Mouse (Mus musculus): ENCODE results near the gene Zfp51.
A peak's percentile ranks its signal among the peaks of the same experiment; 100 is the strongest.
"Not testable (repeated sequence)": the region's sequence is repeated elsewhere in the genome, so short reads cannot be mapped to it uniquely, and the experiment has no call there.

The Zfp51 gene

GRCm38 (mm10) chr17:21450138-21450704, at the start of gene Zfp51:
Gene Zfp51, plus strand, starts transcription at chr17:21450374.
- DNase-seq = peak; percentile 85 to 86

DNA sequence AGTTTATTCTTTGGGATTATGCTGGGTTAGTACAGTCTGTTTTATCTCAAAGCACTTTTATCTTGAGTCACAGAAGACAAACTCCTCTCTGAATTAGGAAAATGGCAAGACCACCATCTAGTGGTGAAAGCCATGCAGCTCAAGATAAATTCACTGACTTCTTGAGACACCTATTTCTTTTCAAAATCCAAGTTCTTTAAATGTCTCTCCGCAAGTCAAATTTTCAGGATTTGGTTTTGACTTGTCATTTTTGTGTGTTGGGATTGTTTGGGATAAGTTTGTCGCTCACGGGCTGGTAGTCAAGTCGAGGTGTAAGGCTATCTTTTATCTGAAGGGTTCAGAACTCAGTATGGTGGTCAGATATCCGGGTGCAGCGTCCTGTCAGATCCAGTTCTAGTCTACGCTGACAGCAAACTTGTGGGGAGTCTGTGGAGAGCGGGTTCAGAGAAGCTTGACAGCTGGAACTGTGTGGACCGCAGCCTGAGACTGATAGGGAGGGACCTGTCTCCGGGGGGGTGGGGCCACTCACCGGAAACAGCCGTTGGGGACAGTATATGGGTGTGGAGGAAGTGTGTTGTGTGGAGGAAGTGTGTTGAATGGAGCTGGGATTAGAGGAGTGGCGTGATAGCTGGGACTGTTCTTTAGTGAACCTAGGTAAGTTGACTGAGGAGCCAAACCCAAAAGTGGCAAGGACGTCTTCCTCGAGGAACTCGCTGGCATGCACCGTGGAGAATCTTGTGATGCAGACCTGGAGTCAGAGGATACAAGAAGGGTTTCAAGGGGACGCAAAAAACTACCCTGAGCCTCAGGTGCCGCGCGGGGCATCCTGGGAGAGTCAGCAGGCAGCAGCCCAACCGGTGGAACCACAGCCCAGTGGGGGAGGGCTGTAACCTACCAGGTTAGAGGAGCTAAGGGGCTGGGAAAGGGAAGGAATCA, 27.2 kb upstream of the Zfp51 start, which contains the start of gene Zfp54:
Gene Zfp54 (plus strand): TSS at position 564 of the 936 bp plus-strand sequence.
- peak; percentile 61 to 69 for DNase-seq

GRCm38 (mm10) chr17:21438806-21439400, 11.3 kb upstream of the Zfp51 start:
- DNase-seq = not testable (repeated sequence)

DNA sequence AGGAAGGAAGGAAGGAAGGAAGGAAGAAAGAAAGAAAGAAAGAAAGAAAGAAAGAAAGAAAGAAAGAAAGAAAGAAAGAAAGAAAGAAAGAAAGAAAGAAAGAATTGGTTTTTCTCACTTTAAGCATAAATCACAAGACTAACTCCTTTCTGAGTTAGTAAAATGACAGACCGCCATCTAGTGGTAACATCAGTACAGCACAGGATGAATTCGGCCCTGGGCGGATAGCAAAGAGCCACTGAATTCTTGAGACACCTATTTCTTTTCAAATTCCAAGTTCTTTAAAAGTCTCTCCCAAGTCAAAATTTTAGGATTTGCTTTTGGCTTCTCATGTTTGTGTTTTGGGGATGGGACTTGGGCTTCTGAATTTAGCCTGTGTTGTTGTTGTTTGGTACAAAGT, 505 bp upstream of the Zfp51 start:
- DNase-seq = peak; percentile 43 to 48

DNA sequence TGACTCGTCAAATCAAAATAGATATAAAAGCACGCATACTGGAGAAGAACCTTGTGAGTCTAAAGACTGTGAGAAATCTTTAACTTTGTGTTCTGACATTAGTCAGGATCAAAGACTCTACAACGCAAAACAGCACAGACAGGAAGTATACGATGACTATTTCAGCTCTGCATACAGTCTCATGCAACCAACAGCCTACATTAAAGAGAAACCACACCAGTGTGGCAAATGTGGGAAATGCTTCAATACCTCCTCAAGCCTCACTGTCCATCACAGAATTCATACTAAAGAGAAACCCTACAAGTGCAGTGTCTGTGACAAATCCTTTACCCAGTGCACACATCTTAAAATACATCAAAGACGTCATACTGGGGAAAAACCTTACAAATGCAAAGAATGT, 13.4 kb downstream of the Zfp51 start:
- DNase-seq = no peak

DNA sequence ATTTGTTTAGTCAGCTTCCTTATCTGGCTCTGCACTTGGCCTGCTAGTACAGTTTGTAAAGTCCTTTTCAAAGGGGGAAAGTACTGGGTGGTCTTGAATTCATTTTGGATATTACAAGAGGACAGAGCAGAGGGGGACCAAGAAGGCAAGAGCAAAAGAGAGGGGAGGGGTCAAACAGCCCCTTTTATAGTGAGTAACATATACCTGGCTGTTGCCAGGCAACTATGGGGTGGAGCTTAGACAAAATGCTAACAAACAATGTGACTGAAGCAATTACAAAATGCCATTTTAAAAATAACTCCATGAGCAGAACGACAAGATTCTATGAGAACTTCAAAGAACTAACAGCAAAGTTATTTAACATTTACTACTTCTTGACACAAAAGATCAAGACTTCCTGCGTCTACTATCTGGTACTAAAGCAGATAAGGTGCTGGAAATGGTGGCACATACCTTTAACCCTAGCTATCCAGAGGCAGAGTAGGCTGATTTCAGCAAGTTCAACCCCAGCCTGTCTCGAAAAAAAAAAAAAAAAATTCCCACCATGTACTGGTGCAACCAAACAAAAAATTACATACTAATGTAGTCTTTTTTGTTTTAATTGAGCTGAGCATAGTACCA, 22.0 kb downstream of the Zfp51 start:
- DNase-seq = no peak

DNA sequence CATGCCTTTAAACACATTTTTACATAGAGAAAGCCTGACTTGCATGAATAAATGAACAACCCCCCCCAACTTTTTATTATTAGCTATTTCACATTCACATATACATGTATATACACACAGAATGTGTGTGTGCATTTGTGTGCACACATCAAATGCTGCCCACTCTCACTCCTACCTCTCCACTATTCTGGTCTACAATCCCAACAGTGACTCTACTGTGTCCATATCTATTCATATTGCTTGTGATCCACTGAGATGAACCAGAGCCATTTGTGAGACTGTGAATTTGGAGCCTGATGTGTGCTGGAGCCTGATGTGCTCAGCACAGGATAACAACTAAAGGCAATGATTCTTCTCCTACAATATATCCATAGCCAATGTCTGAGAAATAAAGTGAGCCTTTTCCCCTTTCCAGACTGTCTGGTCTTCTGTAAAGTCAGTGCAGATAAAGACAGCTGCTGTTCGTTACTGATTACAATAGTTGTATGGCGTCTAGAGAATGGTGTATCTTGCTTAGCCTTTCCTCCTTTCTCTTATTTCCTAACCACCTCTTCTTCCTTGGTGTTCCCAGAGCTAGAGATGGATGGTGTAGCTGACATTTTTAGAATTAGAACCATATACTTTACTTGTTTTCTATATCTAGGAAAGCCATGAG, 22.6 kb downstream of the Zfp51 start:
- no peak for DNase-seq

- DNase-seq = no peak
Observed at GRCm38 (mm10) chr17:21473362-21474190, 23.4 kb downstream of the Zfp51 start.

GRCm38 (mm10) chr17:21474729-21475128, 24.6 kb downstream of the Zfp51 start:
- not testable (repeated sequence) for DNase-seq

DNA sequence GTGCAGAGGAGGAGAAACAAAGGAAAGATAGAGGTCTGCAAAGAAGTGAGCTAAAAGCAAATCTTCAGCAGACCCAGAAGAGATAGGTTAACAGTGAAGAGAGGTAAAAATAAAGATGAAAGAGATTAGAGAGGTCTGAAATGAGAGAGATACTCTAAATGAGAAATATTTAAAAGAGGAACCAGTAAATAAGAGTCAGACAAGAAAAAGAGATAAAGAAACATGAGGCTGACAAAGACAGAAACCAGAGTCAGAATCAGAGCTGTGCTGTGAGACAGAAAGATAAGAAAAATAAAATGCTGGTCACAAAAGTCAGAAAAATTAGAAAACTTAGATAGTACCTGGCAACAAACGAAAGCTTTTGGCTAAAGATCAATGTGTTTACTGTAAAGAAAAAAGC, 25.1 kb downstream of the Zfp51 start:
- DNase-seq = not testable (repeated sequence)

DNA sequence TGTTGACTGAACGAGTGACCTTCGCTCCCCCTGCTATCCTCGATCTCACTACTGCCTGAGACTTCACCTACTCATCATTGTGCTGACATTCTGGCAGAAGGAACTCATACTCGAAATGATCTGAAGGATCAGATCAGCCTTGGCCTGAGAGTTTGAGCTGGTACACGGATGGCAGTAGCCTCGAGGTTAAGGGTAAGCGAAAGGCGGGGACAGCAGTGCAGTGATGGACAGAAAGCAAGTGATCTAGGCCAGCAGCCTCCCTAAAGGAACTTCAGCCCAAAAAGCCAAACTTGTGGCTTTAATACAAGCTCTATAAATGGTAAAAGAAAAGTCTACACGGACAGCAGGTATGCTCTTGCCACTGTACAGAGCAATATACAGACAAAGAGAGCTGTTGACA, 26.2 kb downstream of the Zfp51 start:
- DNase-seq = not testable (repeated sequence)

- peak in 1 of 2 experiments; percentile 22 for DNase-seq
Observed at GRCm38 (mm10) chr17:21478103-21478777, 28.1 kb downstream of the Zfp51 start.

GRCm38 (mm10) chr17:21488760-21489499, 38.8 kb downstream of the Zfp51 start, which contains the start of gene Zfp53:
Gene Zfp53, plus strand, starts transcription at chr17:21488998.
- DNase-seq = peak; percentile 80 to 83

GRCm38 (mm10) chr17:21489500-21490001, 39.4 kb downstream of the Zfp51 start:
- no peak for DNase-seq

DNA sequence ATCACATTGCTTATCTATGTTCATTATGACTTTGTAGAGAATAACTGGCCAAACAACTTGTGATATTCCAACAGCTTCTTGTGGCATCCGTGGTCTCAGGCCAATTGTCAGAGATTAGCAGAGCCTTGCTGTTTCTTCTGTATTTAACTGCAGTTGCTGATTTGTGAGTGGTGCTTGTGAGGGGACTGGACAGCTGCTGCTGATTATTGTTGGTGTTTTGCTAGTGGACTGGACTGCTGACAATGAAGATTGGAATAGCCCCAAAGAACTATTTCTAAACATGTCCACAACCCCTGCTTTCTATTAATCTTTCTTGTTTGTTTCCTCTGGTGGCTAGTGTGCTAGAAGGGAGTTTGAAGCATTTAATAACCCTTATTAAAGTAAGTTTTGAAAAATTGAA, 51.2 kb downstream of the Zfp51 start:
- DNase-seq = no peak

GRCm38 (mm10) chr17:21504524-21504923, 54.4 kb downstream of the Zfp51 start:
- no peak for DNase-seq

DNA sequence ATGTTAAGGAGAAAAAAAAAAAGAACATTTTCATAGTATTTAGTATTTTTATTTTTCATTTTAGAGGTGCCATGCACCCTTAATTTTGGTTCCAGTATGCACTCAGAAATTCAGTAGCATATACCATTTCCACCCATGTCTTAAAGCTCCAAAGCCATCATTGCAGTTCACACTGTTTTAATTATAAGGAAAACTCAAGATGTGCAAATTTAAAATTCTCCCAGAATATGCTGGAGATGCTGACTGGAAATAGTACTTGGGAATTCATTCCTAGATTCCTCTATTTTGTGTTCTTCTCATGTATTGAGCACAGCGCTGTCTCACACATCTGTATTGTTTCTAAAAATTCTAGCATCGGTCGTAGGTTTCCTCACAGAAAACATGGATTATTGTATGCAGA, 56.1 kb downstream of the Zfp51 start:
- DNase-seq = no peak

- no peak for DNase-seq
Observed at GRCm38 (mm10) chr17:21509756-21510155, 59.6 kb downstream of the Zfp51 start.

Data from spleen, adult 18-20 months (tissue).